Mouse (Mus musculus) A20 (cell line): ENCODE data around the gene Fam117a.

Experiments used
- DNase-seq: peaks from one replicate; pipeline ENCODE4 v3.0.0-alpha.2; 2011; ENCODE audit warnings: low read depth, low spot score

Fam117a gene

DNA sequence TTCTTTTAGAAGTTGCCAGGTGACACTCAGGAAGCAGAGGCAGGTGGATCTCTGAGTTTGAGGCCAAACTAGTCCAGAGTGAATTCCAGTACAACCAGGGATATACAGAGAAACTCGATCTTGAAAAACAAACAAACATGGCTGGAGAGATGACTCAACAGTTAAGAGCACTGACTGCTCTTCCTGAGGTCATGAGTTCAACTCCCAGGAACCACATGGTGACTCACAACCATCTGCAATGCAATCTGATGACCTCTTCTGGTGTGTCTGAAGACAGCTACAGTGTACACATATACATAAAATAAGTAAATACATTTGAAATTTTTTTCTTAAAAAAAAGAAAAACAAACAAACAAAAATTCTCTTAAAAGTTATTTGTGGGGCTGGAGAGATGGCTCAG, 6.2 kb upstream of the Fam117a start:
- no peak for DNase-seq

DNA sequence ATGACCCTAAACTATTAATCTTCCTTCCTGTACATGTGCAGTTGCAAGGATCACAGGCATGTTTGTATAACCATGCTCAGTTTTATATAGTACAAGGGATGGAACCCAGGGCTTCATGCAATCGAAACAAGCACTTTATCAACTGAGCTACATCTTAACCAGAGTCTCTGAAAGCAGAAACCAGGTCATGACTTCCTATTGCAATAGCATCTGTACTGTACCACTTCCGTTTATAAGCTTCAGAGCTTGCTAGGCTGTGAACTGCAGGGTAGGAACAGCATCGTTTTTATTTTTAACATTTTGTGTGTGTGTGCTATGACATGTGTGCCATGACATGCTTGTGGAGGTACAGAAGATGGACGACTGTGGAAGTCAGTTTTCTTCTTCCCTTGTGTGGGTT, 3.6 kb upstream of the Fam117a start:
- DNase-seq: peak; percentile 41

DNA sequence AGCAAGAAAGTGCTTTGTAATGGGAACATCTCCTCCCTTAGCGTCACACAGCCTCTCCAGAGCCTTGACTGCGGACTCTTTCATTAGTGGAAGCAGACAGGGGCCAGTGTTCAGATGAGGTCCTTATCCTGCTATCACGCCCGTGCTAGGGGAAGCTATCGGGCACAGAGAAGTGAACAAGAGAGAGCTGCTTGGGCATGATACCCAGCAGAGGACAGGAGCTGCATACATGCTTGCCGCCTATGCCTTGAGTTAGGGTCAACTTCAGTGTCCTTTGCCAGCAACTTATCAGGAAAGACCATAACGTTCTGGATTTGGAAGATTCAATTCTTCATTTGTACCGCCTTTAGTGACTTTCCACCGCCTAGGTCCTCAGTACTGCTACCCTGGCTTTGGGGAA, 3.0 kb upstream of the Fam117a start:
- no peak for DNase-seq

DNA sequence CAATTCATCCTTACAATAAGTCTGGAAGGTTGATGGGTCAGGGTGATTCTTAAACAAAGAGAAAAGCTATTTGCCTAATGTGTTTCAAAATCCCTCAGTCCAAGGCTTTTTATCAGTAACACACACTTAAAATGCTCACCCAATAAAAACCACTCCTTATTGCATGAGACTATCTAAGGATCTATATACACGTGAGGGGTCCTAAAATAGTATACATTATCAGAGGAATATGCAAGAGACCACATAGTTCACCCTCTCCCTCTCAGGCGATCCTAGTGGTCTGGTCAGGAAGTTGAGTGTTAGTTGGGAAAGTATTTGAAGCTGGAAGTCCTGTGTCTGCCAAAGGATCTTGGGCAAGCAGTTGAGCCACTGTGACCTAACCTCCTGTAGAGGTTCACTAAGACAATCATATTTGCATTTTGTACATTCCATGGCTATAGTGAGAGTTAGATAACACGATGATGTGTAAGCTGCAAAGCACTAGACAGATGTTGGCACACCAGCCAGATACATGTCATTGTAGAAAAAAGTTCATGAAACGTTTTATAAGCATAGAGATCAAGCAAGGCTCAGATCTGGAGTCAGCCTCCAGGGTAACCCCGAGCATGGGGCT, 2.3 kb upstream of the Fam117a start:
- DNase-seq: no peak

DNA sequence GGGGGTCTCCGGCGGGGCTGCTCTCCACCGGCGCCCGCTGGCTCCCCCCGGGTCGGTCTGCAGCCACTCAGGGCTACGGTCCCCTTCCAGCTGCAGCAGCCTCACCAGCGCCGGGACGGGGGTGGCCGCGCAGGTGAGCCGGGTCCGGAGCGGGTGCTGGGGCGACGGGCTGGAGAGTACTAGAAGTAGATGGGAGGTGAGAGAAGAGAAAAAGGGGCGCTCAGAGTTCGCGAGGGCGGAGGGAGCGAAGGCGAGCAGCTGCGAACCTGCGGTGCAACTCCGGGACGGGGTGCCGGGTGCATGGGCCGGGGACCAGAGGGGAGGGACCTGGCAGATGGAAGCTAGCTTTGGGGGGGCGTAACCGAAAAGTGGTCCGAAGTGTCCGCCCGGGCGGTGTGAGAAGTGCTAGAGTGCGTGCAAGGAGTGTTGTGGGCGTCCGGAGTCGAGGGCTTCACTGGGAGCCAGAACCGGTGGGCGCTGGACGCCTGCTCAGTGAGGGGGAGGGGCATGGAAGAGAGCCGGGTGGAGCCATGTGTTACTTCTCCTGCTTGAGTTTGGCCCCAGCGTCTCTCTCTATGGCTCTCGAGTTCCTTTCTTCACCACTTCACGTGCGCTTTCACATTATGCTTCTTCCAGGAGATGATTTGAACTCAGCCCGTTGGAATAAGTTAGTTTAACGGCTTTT, 453 bp downstream of the Fam117a start:
- DNase-seq: peak; percentile 83

DNA sequence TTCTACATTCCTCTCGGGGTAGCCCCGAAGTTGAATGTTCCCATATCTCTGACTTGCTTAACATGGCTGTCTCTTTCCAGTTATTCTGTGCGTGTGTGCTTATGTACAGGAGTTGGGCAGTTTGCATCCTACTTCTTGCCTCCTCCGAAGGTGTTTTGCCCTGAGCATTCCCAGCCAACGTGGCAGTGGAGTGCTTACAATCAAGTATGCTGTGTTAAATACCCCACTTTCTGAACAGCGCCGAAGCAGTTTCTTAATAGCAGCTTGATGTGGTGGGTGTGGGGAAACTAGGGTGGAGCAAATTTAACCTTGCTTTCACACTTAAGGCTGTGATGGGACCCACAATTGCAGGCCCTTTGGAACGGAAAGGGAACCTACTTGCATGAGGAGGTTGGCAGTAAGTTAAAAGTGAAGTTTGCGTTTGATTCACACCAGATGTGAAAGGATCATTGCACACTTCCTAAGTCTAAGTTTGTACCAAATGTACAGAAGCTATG, 1.1 kb downstream of the Fam117a start:
- no peak for DNase-seq

DNA sequence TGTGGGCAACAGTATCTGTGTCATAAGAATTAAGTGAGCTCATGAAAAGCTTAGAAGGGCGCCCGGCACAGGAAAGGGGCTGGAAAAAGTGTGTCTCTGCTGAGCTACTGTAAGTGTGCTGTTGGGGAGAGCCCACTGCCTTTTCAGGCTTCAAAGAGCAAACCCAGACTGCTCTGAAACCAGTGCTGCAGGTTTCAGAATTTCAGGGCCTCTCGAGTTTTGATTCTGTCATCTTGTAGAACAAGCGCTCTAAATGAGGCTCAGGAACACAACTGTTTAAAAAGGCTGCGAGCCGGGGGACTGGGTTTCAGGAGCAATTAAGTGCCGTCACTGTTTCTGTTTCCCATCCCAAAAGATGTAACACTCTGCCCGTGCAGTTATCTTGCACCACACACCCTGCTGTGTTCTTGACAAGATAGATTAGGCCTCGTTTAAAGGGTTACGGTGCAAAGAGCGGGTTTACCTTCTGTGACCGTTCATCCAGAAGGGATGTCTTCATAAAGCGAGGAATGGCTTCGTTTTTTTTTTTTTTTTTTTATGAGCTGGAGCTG, 2.7 kb downstream of the Fam117a start:
- DNase-seq: no peak

DNA sequence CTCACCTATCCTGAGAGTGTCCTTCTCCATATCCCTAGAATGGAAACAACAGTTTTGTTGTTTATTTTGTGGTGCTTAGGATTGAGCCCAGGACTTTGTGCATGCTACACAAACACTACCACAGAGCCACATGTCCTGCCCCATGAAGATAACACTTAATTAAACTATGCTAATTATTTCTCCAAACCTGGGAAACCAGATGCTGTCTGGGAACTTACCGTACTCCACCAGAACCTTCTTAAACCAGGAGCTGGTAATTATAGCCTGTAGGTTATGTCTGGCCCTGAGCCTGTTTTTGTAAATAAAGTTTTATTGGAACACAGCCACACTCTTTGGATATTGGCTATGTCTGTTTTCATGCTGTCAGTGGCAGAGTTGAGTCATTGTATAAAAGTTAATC, 3.4 kb downstream of the Fam117a start:
- no peak for DNase-seq

DNA sequence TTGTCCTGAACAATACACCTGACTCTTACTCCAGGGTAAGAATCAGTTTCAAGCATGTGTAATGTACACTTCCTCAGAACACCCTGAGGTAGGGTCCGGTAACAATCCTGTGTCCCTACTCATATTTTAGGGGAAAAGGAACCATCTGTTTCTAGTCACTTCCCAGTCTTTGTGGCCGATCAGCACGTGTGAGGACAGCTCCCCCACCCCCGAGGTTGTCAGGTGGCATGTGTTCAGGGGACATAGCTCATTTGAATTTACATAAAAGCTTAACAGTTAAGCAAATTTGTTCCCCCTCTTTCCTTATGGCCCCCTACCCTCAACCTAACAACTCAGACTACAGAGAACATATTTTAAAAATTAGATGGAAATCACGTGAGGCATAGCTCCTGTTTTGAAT, 3.8 kb downstream of the Fam117a start:
- peak; percentile 81 for DNase-seq

DNA sequence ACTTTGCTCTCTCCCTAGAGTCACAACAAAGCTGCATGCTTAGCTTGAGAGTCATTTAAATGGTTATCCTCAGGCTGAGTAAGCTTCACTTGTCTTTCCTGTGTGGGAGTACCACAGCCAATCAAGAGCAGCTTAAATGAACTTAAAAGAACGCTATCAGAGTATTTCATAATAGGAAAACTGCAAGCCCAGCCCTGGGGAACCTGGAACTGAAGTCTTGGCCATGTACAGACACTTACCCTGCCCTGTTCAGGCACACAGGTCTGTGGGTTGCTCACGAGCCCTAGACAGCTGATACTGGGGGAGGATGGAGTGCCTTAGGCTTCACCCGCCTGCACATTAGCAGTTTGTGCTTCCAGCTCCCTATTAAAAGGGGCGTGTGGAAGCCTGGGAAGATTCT, 6.4 kb downstream of the Fam117a start:
- DNase-seq: no peak

DNA sequence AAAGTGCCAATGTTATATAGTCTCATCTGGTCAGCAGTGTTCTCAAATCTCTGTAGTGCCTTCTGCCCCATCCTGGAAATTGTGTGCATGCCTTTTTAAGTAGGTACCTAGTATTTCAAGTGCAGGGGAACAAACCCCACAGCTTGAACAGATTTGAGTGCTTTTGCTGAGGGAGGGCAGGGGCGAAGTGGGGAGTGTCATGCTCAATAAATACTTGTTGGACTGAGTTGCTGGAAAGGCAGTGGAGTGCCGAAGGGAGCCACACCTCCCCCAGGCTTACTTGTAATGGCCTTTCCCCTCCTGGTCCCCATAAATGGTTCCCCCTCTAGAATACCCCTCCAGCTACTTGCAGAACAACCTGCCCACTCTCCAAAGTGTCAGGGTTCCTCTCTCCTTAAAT, 7.4 kb downstream of the Fam117a start:
- DNase-seq: no peak

DNA sequence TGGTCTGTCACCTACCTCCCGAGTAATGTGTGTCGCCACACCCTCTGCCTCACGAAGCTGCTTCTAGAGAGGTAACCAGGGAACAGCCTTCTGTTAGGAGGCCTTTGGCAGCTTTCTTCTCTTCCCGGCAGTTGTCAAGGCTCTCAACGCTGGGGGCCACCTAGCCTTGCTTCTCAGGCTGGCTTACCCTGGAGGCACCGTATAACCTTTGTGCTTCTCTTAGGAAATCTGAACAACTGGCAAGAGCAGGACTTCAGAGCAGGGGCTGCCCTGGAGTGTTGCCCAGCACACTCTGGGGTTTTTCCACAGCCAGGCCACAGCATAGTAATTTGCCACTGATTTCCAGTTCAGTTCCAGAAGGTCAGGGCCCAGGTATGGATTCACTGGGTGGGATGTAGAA, 13.5 kb downstream of the Fam117a start:
- no peak for DNase-seq

DNA sequence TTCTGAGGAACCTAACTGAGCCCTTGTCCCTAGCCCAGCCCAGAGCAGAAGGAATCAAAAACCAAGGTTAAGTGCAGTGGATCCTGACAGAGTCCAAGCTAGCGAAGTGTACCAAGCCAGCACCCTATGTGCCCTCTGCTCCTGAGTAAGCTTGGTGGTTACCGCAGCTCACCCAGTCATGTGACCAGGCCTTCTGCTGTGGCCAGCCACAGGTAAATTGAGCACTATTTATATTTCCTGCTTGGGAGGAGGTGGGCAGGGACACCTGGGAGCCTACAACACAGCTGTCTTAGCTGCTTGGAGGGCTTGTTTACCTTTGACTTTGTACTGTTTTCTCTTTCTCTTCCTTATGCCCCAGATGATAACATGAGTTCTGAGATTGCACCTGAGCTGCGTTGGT, 14.1 kb downstream of the Fam117a start:
- peak; percentile 80 for DNase-seq

DNA sequence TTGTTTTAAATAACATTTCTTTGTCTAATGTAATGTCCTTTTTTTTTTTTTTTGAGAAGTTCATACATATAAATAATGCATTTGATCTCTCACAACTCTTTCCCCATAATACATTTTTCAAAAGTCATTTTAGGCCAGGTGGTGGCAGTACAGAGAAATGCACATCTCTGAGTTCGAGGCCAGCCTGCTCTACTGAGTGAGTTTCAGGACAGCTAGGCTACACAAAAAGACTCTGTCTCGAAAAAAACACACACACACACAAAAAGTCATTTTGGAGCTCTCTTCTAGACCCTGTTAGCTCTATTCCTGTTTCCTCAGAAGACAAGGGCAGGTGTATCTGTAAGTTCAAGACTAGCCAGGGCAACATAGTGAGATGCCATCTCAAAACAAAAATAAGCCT, 15.9 kb downstream of the Fam117a start:
- no peak for DNase-seq

DNA sequence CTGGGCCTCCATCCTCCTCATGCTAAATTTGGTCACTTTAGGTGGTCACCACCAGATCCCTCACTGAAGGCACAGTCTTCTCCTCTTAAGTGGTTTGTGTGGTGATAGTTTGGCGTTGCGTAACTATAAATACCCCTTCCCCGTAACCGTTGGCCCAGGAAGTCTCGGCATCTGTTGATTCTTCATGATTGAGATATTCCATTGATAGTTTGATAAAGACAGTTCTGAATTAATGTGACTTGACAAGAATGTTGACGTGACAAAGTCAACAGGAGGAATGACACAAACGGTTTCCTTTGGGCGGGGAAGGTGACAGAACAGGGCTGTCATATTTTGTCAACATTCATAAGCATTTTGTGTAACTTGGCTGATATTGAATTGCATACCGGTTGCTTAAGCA, 16.4 kb downstream of the Fam117a start:
- DNase-seq: no peak

DNA sequence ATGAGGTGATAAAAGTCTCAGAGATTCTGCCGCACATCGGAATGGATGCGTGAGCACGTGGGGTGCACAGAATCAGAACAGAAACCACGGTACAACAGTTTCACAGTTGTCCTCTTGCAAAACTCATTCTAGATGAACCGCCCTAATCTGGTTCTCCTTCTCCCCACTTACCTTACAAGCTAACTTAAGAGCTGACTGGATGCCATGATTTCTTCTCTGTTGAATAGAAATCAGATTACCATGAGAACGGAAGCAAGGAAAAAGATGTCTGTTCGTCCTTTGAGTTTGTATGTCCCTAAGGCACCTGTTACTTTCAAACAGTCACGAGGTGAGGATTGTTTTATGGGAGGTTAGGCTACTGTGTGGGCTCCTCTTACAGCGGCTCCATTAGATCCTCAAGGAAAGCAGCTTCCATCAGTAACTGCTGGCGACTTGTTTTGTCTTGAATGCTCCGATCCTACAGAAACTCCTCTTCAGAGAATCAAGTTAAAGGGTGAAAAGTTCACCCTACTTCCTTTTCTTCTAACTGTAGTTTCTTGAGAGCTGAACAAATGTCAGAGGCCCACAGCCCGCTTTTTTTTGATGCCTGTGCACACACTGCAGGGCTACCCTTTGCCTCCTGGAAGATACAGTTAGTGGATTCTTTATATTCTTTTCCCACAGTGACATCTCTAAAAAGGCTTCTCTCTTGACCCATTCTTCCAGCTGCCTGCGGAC, 17.6 kb downstream of the Fam117a start:
- peak; percentile 57 for DNase-seq

DNA sequence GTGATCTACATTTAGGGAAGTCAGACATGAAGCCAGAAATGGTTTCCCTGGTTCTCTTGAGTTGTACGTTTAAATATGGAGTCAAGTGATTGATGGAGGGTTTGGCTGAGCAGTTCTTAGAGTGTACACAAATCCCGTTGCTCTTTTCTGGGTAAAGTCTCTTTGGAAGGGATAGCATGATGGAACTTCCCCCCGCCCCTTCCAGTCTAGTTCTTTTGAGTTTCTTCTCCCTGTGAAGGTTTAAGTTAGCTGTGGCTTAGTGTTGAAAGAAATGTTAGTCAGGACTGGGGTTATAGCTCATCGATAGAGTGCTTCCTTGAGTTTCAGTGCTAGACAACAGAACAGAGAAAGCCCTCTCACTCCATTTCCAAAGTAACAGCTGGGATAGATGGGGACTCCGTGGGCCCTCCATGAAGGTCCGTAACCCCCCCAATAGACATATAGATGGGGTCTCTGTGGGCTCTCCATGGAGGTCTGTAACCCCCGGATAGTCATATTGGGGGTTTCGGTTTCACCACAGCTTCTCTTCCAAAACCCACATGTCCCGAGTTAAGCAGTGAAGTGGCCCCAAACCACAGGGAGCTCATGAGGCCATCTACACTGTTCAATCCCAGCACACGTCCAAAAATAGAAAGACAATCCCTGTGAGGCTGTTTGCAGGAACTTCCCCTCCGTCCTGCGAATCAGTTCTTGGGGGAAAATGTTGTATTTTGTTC, 18.3 kb downstream of the Fam117a start:
- DNase-seq: no peak

DNA sequence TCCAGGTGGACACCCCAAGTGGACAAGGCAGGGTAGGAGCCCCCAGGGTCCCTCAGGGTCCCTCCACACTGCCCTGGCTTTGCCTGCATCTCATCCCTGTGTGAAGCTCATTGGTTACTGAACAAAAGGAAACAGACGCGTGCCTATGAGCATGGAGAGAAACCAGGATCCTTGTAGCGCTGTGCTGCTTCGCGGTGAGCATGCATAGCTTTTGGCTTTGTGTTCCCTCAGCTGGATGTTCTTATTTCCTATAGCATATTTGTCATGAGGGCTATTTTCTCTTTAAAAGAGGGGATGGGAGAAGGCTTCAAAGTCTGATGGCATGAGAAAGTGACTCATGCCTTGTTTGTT, 18.8 kb downstream of the Fam117a start:
- DNase-seq: no peak

DNA sequence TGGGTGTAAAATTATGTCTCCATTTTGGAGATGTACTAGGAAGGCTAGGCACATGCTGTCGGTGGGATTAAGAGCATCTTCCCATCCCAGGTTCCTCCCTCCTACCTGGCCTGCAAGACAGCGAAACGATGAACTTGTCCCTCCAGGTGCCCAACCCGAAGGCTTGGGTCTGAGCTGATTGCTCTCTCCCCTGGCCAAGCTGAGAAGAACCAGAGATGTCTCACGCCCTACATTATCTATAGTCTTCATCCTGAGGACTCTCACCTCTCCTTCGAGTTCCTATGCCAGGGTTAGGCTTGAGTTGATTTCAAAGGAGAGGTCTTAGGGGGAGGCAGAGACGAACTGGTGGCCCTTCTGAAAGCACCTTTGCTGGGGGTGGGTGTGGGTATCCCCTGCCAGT, 19.2 kb downstream of the Fam117a start:
- DNase-seq: no peak

DNA sequence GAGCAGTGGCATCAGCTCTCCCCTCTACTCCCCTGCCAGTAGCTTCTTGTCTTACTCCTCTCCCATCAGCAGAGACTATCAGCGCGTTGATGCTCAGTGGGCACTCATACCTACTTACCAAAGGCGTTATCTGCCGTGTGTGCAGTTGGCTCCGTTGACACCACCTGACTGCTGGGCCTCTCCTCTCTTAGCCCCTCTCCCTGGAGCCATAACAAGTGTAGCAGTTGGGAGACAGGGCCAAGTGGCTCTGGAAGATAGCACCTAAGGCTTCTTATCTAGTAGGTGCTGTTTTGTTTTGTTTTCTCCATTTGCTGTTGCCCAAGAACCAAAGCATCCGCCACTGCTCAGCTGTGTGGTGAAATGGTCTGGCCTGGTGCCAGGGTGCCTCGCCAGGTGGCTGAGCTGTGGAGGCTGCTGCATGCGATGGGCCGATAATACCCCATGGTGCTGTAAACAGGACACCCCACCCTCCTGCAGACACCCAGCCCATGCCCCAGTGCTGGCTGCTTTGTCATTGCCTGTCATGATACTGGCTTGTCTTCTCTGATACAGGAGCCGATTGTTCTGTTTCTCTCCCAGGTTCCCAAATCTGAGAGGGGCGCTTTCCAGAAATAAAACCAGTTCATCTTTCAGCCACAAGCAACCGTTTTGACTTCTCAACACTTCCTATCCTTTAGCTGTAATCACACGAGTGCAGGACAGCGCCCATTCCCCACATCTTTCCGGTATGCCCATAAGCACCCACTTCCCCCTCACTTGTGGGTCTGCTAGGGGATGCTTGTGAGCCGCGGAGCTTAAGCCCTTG, 19.9 kb downstream of the Fam117a start:
- DNase-seq: peak; percentile 90

DNA sequence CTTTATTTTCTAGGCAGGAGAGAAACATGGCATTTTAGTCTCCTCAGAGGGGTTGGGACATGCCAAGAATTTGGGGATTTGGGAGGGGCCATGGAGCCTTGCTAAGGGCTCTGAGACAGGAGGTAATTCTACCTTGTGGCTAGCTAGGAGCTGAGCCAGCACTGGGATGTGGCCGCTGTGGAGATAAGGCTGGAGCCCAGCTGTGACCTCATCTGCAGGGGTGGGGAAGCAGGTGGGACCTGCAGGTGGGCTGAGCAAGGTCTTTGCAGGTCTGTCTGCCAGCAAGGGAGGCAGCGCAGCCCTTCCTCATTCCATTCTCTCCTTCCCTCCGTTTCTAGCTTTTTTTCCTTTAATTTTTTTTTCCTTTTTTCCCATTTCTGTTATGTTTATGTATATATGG, 21.4 kb downstream of the Fam117a start:
- DNase-seq: no peak
